Mouse (Mus musculus): ENCODE measurements at regions not wholly inside any gene's neighbourhood (a gene's known extent, or its start where the extent isn't known, plus 50 kb on each side); places are given as distances from the start of the nearest gene placed in this dataset.

DNA sequence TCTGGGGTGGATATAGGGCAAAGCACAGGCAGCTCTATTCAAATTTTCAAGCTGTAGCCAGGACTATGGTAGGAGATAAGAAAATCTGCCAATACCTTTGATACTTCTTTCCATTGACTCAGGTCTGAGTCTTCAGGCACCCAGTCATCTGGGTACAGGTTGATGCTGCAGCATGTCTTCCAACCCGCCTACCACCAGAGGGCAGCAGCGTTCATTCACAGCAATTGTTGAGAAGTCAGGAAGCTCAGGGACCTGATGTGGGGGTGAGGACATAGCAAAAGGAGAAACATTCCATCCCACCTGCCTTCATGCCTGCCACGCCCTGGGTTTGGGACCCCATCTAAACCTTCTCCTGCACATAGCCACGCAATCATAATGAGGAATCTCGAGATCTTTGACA, 118.2 kb upstream of the Gm21876 start:
- DNase-seq (ENCODE audit: low read depth, low spot score), result no peak

DNA sequence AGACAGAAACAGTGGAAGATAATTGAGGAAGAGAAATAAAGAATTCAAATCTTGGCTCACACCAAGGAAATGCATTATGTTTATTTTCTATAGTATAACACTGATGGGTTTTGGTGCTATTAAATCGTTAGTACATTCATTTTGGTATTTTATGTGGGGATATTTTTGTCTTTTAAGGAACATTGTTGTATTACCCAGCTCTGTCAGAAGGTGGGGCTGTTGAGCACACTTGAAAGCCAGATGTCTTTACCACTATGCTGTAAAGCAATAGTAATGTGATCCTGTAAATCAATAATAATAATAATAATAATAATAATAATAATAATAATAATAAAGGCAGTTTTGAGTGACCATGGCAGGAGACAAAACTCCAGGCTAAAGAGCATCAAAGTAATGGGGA, 120.0 kb upstream of the Gm21876 start:
- no peak for DNase-seq (ENCODE audit: low read depth, low spot score)

- no peak for DNase-seq (ENCODE audit: low read depth, low spot score)
Measured at GRCm38 (mm10) chrX:21297349-21297748, 121.9 kb upstream of the Gm21876 start.

DNA sequence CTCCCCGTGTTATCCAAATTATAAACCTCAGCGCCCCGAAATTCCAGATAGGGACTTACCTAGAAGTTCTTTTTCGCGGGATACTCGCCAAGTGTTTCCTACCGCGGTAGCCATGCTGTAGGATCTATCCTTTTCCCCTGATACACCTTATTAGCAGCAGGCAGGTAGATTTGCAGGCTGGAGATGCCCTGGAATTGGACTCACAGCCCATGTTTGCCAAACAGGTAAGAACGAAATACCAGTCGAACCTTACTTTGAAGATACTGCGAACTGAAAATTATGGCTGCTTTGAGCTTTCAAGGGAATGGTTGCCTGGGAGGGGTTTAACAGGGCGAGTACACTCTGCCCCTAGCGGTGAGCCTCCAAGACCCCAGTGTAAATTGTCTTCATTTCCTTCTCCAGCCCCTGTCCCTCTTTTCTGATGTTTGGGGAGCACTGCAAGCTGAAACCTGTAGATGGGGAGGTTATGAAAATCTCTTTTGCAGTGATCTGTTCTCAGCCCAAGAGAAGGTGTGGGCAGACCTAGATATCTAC, 149.8 kb upstream of the Agtr2 start:
- no peak for DNase-seq (ENCODE audit: low read depth, low spot score)

DNA sequence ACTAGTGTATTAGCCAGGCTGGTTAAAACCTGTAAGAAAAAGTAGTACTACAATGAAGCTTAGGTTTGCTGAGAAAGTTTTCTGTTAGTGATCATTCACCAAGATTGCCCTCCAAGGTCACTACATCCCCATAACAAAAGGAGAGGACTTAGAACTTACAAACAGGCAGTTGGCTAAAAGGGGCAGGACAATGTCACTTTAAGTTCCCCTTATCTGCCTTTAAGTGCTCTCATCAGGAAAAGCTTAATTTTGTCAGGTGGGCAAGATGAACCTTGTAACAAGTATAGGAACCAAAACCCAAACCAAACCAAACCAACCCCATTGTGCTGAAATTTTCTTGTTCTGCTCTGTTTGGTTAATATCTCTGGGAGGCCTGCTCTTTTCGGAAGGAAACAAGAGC, 139.9 kb upstream of the Agtr2 start:
- no peak for DNase-seq (ENCODE audit: low read depth, low spot score)

DNA sequence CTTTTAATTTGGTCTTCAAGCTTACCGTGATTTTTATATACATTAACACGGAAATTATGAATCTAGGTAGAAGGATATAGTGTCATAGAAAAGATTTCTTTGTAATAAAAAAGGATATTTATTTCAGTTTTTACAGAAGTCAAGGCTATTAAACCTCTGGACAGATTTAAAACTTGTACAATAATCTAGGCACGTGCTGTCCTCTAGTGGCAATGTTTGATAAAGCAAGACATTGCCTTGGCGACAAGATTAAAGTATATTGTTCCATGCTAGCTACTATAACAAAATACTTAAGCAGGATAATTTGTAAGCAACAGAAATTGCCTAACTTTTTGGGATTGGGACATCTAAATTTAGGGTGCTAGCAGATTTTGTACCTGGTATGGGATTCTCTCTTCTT, 133.8 kb upstream of the Agtr2 start:
- no peak for DNase-seq (ENCODE audit: low read depth, low spot score)

DNA sequence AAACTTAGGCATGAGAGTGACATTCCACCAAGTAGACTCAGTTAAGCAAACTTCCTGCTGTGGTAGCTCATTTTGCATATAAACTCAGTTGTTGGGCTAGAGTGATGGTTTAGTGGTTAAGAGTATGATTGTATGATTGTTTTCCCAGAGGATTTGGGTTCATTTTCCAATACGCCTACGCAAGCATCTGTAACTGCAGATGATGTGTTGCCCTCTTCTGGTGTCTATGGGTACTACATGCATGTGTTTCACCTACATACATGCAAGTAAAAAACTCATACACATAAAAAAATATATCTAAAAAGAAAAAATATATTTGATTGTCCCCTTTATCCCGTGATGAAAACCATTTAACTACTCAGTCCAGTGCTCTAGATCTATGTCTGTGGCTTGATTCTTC, 132.0 kb upstream of the Agtr2 start:
- DNase-seq (ENCODE audit: low read depth, low spot score), result no peak

GRCm38 (mm10) chrX:21360771-21361667, 123.3 kb upstream of the Agtr2 start:
- peak; percentile 59 for DNase-seq (ENCODE audit: low read depth, low spot score)

DNA sequence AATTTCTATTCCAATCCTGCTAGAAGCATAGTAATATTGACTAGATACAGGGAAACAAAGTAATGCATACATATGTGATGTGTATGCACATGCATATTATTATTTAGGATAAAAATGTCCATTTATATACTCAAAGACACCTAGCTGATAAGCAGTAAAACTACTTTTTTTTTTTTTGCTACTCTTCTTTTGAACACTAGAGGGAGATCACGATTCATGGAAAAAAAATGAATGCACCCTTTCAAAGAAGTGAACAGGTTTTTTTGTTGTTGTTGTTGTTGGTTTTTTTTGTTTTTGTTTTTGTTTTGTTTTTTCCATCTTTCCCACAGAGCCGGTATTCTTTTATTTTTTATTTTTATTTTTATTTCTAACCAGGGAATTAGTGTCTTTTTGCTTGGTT, 99.1 kb upstream of the Agtr2 start:
- DNase-seq (ENCODE audit: low read depth, low spot score), result no peak

DNA sequence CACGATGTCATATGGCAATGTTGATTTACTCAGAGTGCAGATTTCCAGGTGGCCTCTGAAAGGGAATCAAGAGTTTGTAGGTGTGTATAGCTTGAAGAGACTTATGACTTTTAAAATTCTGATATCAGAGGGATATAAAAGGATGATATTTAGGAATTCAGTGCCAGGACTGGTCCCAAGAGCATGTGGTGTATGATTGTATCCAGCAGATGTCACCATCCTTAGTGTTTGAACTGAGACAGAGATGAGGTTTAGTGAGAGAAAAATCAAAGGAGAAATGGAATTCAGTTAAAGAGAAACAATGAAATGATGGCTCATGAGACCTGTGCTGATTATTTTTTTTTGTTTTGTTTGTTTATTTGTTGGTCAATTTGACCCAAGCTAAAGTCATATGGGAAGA, 94.4 kb upstream of the Agtr2 start:
- DNase-seq (ENCODE audit: low read depth, low spot score), result no peak

- no peak for DNase-seq (ENCODE audit: low read depth, low spot score)
Measured at GRCm38 (mm10) chrX:21393212-21393611, 91.1 kb upstream of the Agtr2 start.

DNA sequence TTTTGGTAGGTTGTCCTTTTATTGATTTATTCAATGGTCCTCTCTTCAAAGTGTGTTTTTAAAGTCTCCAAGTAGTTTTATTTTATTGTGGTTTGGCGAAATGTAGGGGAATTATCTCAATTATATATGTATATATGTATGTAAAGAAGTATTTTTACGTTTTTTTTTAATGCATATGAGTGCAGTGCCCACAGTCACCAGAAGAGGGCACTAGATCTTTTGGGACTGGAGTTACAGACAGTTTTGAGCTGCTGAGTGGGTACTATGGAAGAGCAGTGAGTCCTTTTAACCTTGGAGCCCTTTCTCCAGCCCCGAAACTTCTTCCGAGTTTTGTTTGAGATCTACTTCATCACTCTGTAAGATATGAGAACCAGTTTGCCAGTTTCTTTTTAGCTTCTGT, 59.5 kb upstream of the Agtr2 start:
- DNase-seq (ENCODE audit: low read depth, low spot score), result no peak

DNA sequence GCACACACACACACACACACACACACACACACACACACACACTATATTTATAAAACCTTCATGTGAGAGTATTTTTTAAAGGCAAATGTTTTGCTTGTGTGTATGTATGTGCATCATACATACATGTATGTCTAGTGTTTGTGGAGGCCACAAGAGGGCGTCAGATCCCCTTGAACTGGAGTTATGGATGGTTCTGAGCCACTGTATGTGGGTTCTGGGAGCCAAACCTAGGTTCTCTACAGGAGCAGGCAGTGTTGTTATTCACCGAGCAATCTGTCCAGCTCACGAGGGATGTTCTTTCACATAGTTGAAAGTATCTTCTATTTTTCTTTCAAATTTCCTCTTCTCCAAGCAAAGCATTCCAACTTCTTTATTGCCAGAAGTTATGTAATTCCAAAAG, 56.3 kb upstream of the Agtr2 start:
- no peak for DNase-seq (ENCODE audit: low read depth, low spot score)

- no peak for DNase-seq (ENCODE audit: low read depth, low spot score)
Measured at GRCm38 (mm10) chrX:21433501-21433900, 50.8 kb upstream of the Agtr2 start.

Data from brain, embryonic 18.5 days (tissue).